Mouse (Mus musculus) brain, embryonic 14.5 days (tissue): Measurements from ENCODE around the gene Kiz. TPM values are rescaled to one million over a fixed set of nuclear protein-coding genes. Genes with fewer than 3 reads are reported as not detected.
A peak's percentile ranks its signal among the peaks of the same experiment; 100 is the strongest.

Experiments
- DNase-seq: peaks from one replicate; pipeline ENCODE4 v3.0.0-alpha.2; 2011; ENCODE audit warnings: low read depth
- CTCF ChIP-seq: fragments of 200-500 bp; IDR thresholded peaks from 2 replicates; pipeline ENCODE4 v1.5.1; 2012; ENCODE audit warnings: inconsistent platforms, mild to moderate bottlenecking, moderate library complexity, borderline replicate concordance; ENCODE audit not compliant: insufficient read depth, insufficient read length; ENCODE audit errors: extremely low read depth
- POLR2A ChIP-seq: fragments of 200-500 bp; IDR thresholded peaks from 2 replicates; pipeline ENCODE4 v1.6.1; 2012; ENCODE audit warnings: mild to moderate bottlenecking, inconsistent platforms, borderline replicate concordance; ENCODE audit not compliant: poor library complexity, insufficient read depth, insufficient read length, severe bottlenecking; ENCODE audit errors: extremely low read depth
- polyA plus RNA-seq: library from polyadenylated mRNA; depleted of rRNA; stranded (reverse); fragments of >200 nt; gene quantifications from 2 replicates; pipeline ENCODE4 v1.2.3, GENCODE M21; 2012; rRNA removed

Gene Kiz
- polyA plus RNA-seq, 1 experiment: 14.6 TPM

GRCm38 (mm10) chr2:147007265-147007664, 151.6 kb downstream of the Kiz start:
- TF ChIP-seq POLR2A (no peak), CTCF (no peak)

GRCm38 (mm10) chr2:147009084-147009483, 153.4 kb downstream of the Kiz start:
- no peak for DNase-seq
- no peak for TF ChIP-seq POLR2A
- TF ChIP-seq CTCF: no peak

More at GRCm38 (mm10) chr2:147007265-147007664, 151.6 kb downstream of the Kiz start:
- no peak for DNase-seq

GRCm38 (mm10) chr2:147010141-147010540, 154.5 kb downstream of the Kiz start:
- no peak for DNase-seq
- no peak for TF ChIP-seq CTCF

GRCm38 (mm10) chr2:147010952-147011351, 155.3 kb downstream of the Kiz start:
- DNase-seq: no peak

GRCm38 (mm10) chr2:147011474-147012140, 155.9 kb downstream of the Kiz start:
- no peak for DNase-seq
- no peak for TF ChIP-seq CTCF
- TF ChIP-seq POLR2A: no peak

More at GRCm38 (mm10) chr2:147010952-147011351, 155.3 kb downstream of the Kiz start:
- TF ChIP-seq CTCF (no peak), POLR2A (no peak)

GRCm38 (mm10) chr2:147012141-147012622, 156.5 kb downstream of the Kiz start:
- DNase-seq: no peak
- TF ChIP-seq POLR2A: no peak
- no peak for TF ChIP-seq CTCF

GRCm38 (mm10) chr2:147012623-147013184, 157.0 kb downstream of the Kiz start, which contains the start of gene Xrn2:
TSS of gene Xrn2 (plus strand) at chr2:147012996.
- peak; percentile 99 for DNase-seq
- peak; percentile 84; the same call in 1 of the 2 replicates for TF ChIP-seq POLR2A
- no peak for TF ChIP-seq CTCF

- peak; percentile 95 for DNase-seq
- TF ChIP-seq POLR2A (peak; percentile 41; the same call in 1 of the 2 replicates), CTCF (no peak)
Measured at GRCm38 (mm10) chr2:147013194-147013969, 157.7 kb downstream of the Kiz start.

- TF ChIP-seq POLR2A (no peak), CTCF (no peak)
- DNase-seq: peak; percentile 36
Measured at GRCm38 (mm10) chr2:147014101-147014886, 158.6 kb downstream of the Kiz start.

Other genes starting within 250 kb of the Kiz start
- gene Xrn2, start 157.1 kb downstream of the Kiz start, polyA plus RNA-seq: 54.2 and 55.9 TPM in 2 replicates
- gene Nkx2-4, start 229.6 kb downstream of the Kiz start, polyA plus RNA-seq: 2.2 and 2.5 TPM in 2 replicates